Mouse (Mus musculus) liver, embryonic 14.5 days (tissue): ENCODE measurements around the gene Kcnv2. TPM values are rescaled to one million over a fixed set of nuclear protein-coding genes. Genes with fewer than 3 reads are reported as not detected.

Experiments
- ATAC-seq: fragments of 200-750 bp; cut with Nextera tagmentation; 2 replicates; pipeline ENCODE4 v1.8.0; 2017; ENCODE audit warnings: moderate number of reproducible peaks, mild to moderate bottlenecking, moderate library complexity; ENCODE audit not compliant: insufficient read depth
- DNase-seq, 3 experiments: peaks; one replicate each; pipeline ENCODE4 v3.0.0-alpha.2; 2012 to 2013; ENCODE audit warnings: low read depth in 3 of 3, low spot score in 3 of 3
- H3K27ac ChIP-seq: fragments of 300-500 bp; sonication (generic); 2 replicates; pipeline ENCODE4 v1.5.1; 2014; ENCODE audit warnings: moderate library complexity, mild to moderate bottlenecking, control low read depth, inconsistent platforms
- H3K27me3 ChIP-seq: fragments of 300-500 bp; sonication (generic); 2 replicates; pipeline ENCODE4 v1.6.1; 2014; ENCODE audit warnings: mild to moderate bottlenecking, low read length, moderate library complexity; ENCODE audit not compliant: control insufficient read depth, insufficient read depth
- H3K36me3 ChIP-seq: fragments of 300-500 bp; sonication (generic); replicated peaks from 2 replicates; pipeline ENCODE4 v1.6.1; 2014; ENCODE audit warnings: low read depth; ENCODE audit not compliant: control insufficient read depth, insufficient read depth
- H3K4me1 ChIP-seq, 2 experiments: fragments of 200-500 bp in 1 of 2; fragments of 300-500 bp in 1 of 2; sonication (generic) in 1 of 2; replicated peaks; 2 replicates each; pipeline ENCODE4 v1.6.1; 2012 to 2014; ENCODE audit warnings: antibody characterized with exemption in 1 of 2, inconsistent platforms in 1 of 2, low read length in 1 of 2; ENCODE audit not compliant: control insufficient read depth in 2 of 2, insufficient read depth in 2 of 2
- H3K4me2 ChIP-seq: fragments of 300-500 bp; sonication (generic); 2 replicates; pipeline ENCODE4 v1.6.1; 2014; ENCODE audit warnings: low read depth, mild to moderate bottlenecking, control low read depth, moderate library complexity
- H3K4me3 ChIP-seq, 2 experiments: fragments of 200-500 bp in 1 of 2; fragments of 300-500 bp in 1 of 2; sonication (generic) in 1 of 2; 2 replicates each; pipeline ENCODE4 v1.5.1; 2012 to 2014; ENCODE audit warnings: low read depth in 2 of 2, low read length in 2 of 2, mild to moderate bottlenecking in 2 of 2, control low read depth in 1 of 2, inconsistent platforms in 1 of 2, moderate library complexity in 1 of 2; ENCODE audit not compliant: insufficient read depth in 1 of 2
- H3K9ac ChIP-seq: fragments of 300-500 bp; sonication (generic); replicated peaks from 2 replicates; pipeline ENCODE4 v1.6.1; 2014; ENCODE audit warnings: mild to moderate bottlenecking, control low read depth, moderate library complexity
- H3K9me3 ChIP-seq: fragments of 300-500 bp; sonication (generic); 2 replicates; pipeline ENCODE4 v1.6.1; 2016; ENCODE audit warnings: low read length, mixed read lengths; ENCODE audit not compliant: control insufficient read depth
- CTCF ChIP-seq: IDR thresholded peaks from 2 replicates; pipeline ENCODE4 v1.5.1; 2016; ENCODE audit warnings: antibody characterized with exemption, low read depth, control low read depth
- EP300 ChIP-seq: IDR thresholded peaks from 2 replicates; pipeline ENCODE4 v1.6.1; 2016; ENCODE audit warnings: antibody characterized with exemption, low read depth
- WGBS: fragments of 180-500 bp; shearing (Covaris S2); extraction: QIAGEN DNeasy Blood & Tissue Kit; methylation state at CpG from one replicate; pipeline ENCODE4 v1.1.7; 2014; ENCODE audit not compliant: insufficient replicate concordance; 5-methylcytosine and 5-hydroxymethylcytosine counted together
- polyA plus RNA-seq, 2 experiments: library from polyadenylated mRNA; depleted of rRNA in 1 of 2; stranded (reverse) in 1 of 2; unstranded in 1 of 2; fragments of >200 nt; fragmentation: Nextera tagmentation in 1 of 2; extraction: Ambion mirVana in 1 of 2; gene quantifications; 2 replicates each; pipeline versions ENCODE4 v1.2.1 to v1.2.3; 2012 to 2014

Gene Kcnv2
- polyA plus RNA-seq, 2 experiments, result not detected

DNA sequence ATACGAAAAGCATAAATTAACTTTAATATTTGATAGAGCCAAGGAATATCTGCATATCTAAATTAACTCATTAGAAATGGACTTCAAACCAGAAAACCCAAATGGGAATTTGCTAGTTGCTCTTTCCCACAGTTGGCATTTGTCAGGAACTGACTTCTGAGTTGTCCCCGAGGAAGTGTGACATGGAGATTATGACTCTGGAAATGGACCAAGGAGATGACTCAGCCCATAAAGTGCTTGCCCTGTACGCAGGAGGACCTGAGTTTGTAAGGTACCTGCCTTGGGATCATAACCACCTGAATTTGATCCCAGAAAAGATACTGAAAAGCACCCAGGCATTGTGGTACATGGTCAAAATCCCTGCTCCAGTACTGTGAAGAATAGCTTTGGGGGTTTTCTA is 11.1 kb upstream of the Kcnv2 start:
- ATAC-seq (no peak), DNase-seq (no peak)
- no peaks in the 10 kb centered on the region for H3K36me3 ChIP-seq
- H3K27me3 ChIP-seq, result no peaks in the 10 kb centered on the region
- no peaks in the 10 kb centered on the region for H3K9me3 ChIP-seq
- H3K9ac ChIP-seq, result no peak overlapping the region
- H3K4me1 ChIP-seq, result no peaks in the 10 kb centered on the region
- 57% methylated on average over 3 of the region's 3 CpGs for WGBS
- no peak overlapping the region for H3K27ac ChIP-seq
- no peak overlapping the region for H3K4me2 ChIP-seq
- no peak for TF ChIP-seq CTCF
- no peak for TF ChIP-seq EP300
- no peak overlapping the region for H3K4me3 ChIP-seq

GRCm38 (mm10) chr19:27312266-27313079 is 9.9 kb upstream of the Kcnv2 start:
- ATAC-seq (no peak), DNase-seq (no peak)

GRCm38 (mm10) chr19:27313080-27313413 is 9.3 kb upstream of the Kcnv2 start:
- no peak overlapping the region for H3K9ac ChIP-seq
- 57% methylated on average over 3 of the region's 3 CpGs for WGBS
- no peak for TF ChIP-seq EP300
- no peak for TF ChIP-seq CTCF

More at GRCm38 (mm10) chr19:27312266-27313079, 9.9 kb upstream of the Kcnv2 start:
- H3K9me3 ChIP-seq, result no peaks in the 10 kb centered on the region
- H3K4me3 ChIP-seq, result no peak overlapping the region
- no peak overlapping the region for H3K27ac ChIP-seq
- no peak for TF ChIP-seq EP300
- no peak for TF ChIP-seq CTCF
- no peaks in the 10 kb centered on the region for H3K4me1 ChIP-seq
- no peaks in the 10 kb centered on the region for H3K27me3 ChIP-seq
- no peak overlapping the region for H3K4me2 ChIP-seq
- H3K9ac ChIP-seq, result no peak overlapping the region
- WGBS, result 63% methylated on average over 11 of the region's 11 CpGs
- H3K36me3 ChIP-seq, result no peaks in the 10 kb centered on the region

DNA sequence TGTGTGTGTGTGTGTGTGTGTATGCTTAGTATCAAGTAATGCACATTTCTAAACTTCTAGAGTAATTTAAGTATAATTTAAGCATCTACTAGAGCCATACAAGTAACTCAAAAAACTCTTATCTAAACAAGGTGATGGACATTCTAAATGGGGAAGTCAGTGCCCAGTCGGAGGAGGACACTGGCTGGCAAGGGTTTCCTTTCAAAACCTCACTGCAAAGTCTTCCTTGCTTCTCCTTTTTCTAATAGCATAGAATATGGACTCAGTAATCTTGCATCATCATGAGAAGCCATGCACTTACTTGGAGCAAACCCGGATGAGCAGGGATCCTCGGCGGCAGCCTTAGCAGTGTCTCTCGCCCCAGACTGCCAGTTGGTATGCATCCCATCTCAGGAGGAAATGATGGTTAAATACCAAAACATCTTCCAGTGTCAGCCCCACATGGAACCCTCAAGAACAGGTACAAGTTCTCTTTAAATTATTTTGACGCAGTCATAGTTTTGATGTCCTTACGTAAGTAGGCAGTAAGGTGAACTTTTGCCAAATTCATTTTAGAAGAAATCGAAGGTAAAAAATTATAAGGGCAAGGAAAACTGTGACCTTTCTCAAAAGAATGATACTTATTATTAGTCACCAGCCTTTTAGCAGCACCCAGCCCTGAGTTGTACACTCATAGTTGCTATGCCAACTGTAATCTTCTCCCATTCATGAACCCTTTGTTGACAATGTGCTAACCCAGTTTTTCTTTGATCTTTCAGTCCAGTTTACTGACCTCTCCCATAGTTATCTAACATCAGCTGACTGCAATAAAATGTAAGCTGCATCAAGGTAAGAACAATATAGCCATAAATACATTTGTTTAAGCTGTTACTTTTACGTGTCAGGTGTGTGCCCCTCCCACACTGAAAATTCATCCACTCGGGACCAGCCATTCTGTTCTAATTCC is 5.8 kb upstream of the Kcnv2 start:
- WGBS, result 47% methylated on average over 10 of the region's 10 CpGs
- TF ChIP-seq CTCF, result no peak
- no peak for TF ChIP-seq EP300

More at GRCm38 (mm10) chr19:27313080-27313413, 9.3 kb upstream of the Kcnv2 start:
- Histone ChIP-seq H3K4me2 (no peak overlapping the region), H3K36me3 (no peaks in the 10 kb centered on the region), H3K27ac (no peak overlapping the region), H3K27me3 (no peaks in the 10 kb centered on the region), H3K9me3 (no peaks in the 10 kb centered on the region), H3K4me1 (no peaks in the 10 kb centered on the region), H3K4me3 (no peak overlapping the region)
- DNase-seq (no peak), ATAC-seq (no peak)

GRCm38 (mm10) chr19:27317337-27317736 is 5.1 kb upstream of the Kcnv2 start:
- ATAC-seq, result no peak
- Histone ChIP-seq H3K36me3 (no peaks in the 10 kb centered on the region), H3K4me1 (no peaks in the 10 kb centered on the region), H3K27ac (no peak overlapping the region), H3K4me2 (no peak overlapping the region), H3K9me3 (no peaks in the 10 kb centered on the region), H3K4me3 (no peak overlapping the region), H3K9ac (no peak overlapping the region), H3K27me3 (no peaks in the 10 kb centered on the region)
- WGBS, result 66% methylated on average over 5 of the region's 5 CpGs
- DNase-seq, result no peak
- TF ChIP-seq CTCF (no peak), EP300 (no peak)

More for the DNA sequence above, 5.8 kb upstream of the Kcnv2 start:
- no peak overlapping the region for H3K4me3 ChIP-seq
- H3K9me3 ChIP-seq, result no peaks in the 10 kb centered on the region
- no peaks in the 10 kb centered on the region for H3K27me3 ChIP-seq
- H3K4me2 ChIP-seq, result no peak overlapping the region
- ATAC-seq (no peak), DNase-seq (no peak)
- H3K4me1 ChIP-seq, result no peaks in the 10 kb centered on the region
- H3K36me3 ChIP-seq, result no peaks in the 10 kb centered on the region
- no peak overlapping the region for H3K9ac ChIP-seq
- H3K27ac ChIP-seq, result no peak overlapping the region
